Mouse (Mus musculus): ENCODE data around the gene Ptrh2. TPM values are rescaled to one million over a fixed set of nuclear protein-coding genes. Genes with fewer than 3 reads are reported as not detected.

The Ptrh2 gene
- total RNA-seq, 1 experiment: 16.6 TPM

GRCm38 (mm10) chr11:86668169-86668568 is 15.6 kb upstream of the Ptrh2 start:
- in situ Hi-C loops (cut with MboI; ENCODE audit: low sequenced_read_pairs in 2 of 2, unreplicated experiment in 2 of 2): no loop called here
- Histone ChIP-seq H3K4me1 (ENCODE audit: control insufficient read depth in 2 of 2, insufficient read depth in 2 of 2, low read length in 2 of 2, poor library complexity in 1 of 2) (no peaks in the 10 kb centered on the region), H3K9me3 (ENCODE audit: control insufficient read depth, insufficient read depth, low read depth, low read length) (no peaks in the 10 kb centered on the region), H3K9ac (ENCODE audit: insufficient read depth, low read depth, low read length, poor library complexity, severe bottlenecking) (no peak overlapping the region), H3K27ac (ENCODE audit: insufficient read depth, low read depth, low read length, poor library complexity, severe bottlenecking) (no peak overlapping the region), H3K4me3 (ENCODE audit: insufficient read depth in 1 of 2, low read depth in 1 of 2, low read length in 2 of 2, poor library complexity in 1 of 2, severe bottlenecking in 1 of 2) (no peak overlapping the region), H3K36me3 (ENCODE audit: control insufficient read depth, insufficient read depth, low read length, poor library complexity, severe bottlenecking) (no peaks in the 10 kb centered on the region)
- DNase-seq (ENCODE audit: low read depth, low spot score): no peak
- TF ChIP-seq HCFC1 (IDR thresholded peaks at IDR 0.05; ENCODE audit: borderline replicate concordance, insufficient read depth, low read length) (no peak), CHD2 (IDR thresholded peaks at IDR 0.05; ENCODE audit: low read depth, low read length) (no peak), ZNF384 (IDR thresholded peaks at IDR 0.05; ENCODE audit: low read depth, low read length) (no peak), ZC3H11A (IDR thresholded peaks at IDR 0.05; ENCODE audit: borderline replicate concordance, low read depth, low read length) (no peak), MAFK (IDR thresholded peaks at IDR 0.05; ENCODE audit: insufficient read depth, low read depth, low read length) (no peak)

GRCm38 (mm10) chr11:86671041-86671675 is 12.6 kb upstream of the Ptrh2 start:
- DNase-seq (ENCODE audit: low read depth, low spot score): no peak
- Histone ChIP-seq H3K4me3 (ENCODE audit: insufficient read depth in 1 of 2, low read depth in 1 of 2, low read length in 2 of 2, poor library complexity in 1 of 2, severe bottlenecking in 1 of 2) (no peak overlapping the region), H3K36me3 (ENCODE audit: control insufficient read depth, insufficient read depth, low read length, poor library complexity, severe bottlenecking) (no peaks in the 10 kb centered on the region), H3K9ac (ENCODE audit: insufficient read depth, low read depth, low read length, poor library complexity, severe bottlenecking) (no peak overlapping the region), H3K9me3 (ENCODE audit: control insufficient read depth, insufficient read depth, low read depth, low read length) (no peaks in the 10 kb centered on the region), H3K4me1 (ENCODE audit: control insufficient read depth in 2 of 2, insufficient read depth in 2 of 2, low read length in 2 of 2, poor library complexity in 1 of 2) (no peaks in the 10 kb centered on the region), H3K27ac (ENCODE audit: insufficient read depth, low read depth, low read length, poor library complexity, severe bottlenecking) (no peak overlapping the region)
- no peak for TF ChIP-seq HCFC1 (IDR thresholded peaks at IDR 0.05; ENCODE audit: borderline replicate concordance, insufficient read depth, low read length)
- TF ChIP-seq ZNF384 (IDR thresholded peaks at IDR 0.05; ENCODE audit: low read depth, low read length): no peak
- no peak for TF ChIP-seq CHD2 (IDR thresholded peaks at IDR 0.05; ENCODE audit: low read depth, low read length)
- no peak for TF ChIP-seq MAFK (IDR thresholded peaks at IDR 0.05; ENCODE audit: insufficient read depth, low read depth, low read length)
- TF ChIP-seq ZC3H11A (IDR thresholded peaks at IDR 0.05; ENCODE audit: borderline replicate concordance, low read depth, low read length): no peak
- in situ Hi-C loops (cut with MboI; ENCODE audit: low sequenced_read_pairs in 2 of 2, unreplicated experiment in 2 of 2): no loop called here

- TF ChIP-seq HCFC1 (IDR thresholded peaks at IDR 0.05; ENCODE audit: borderline replicate concordance, insufficient read depth, low read length) (no peak), ZNF384 (IDR thresholded peaks at IDR 0.05; ENCODE audit: low read depth, low read length) (no peak), MAFK (IDR thresholded peaks at IDR 0.05; ENCODE audit: insufficient read depth, low read depth, low read length) (no peak), ZC3H11A (IDR thresholded peaks at IDR 0.05; ENCODE audit: borderline replicate concordance, low read depth, low read length) (no peak), CHD2 (IDR thresholded peaks at IDR 0.05; ENCODE audit: low read depth, low read length) (no peak)
- H3K4me3 ChIP-seq (ENCODE audit: insufficient read depth in 1 of 2, low read depth in 1 of 2, low read length in 2 of 2, poor library complexity in 1 of 2, severe bottlenecking in 1 of 2): no peak overlapping the region
- no peak for DNase-seq (ENCODE audit: low read depth, low spot score)
- in situ Hi-C loops (cut with MboI; ENCODE audit: low sequenced_read_pairs in 2 of 2, unreplicated experiment in 2 of 2): no loop called here
- H3K4me1 ChIP-seq (ENCODE audit: control insufficient read depth in 2 of 2, insufficient read depth in 2 of 2, low read length in 2 of 2, poor library complexity in 1 of 2): no peaks in the 10 kb centered on the region
- no peak overlapping the region for H3K27ac ChIP-seq (ENCODE audit: insufficient read depth, low read depth, low read length, poor library complexity, severe bottlenecking)
- no peak overlapping the region for H3K9ac ChIP-seq (ENCODE audit: insufficient read depth, low read depth, low read length, poor library complexity, severe bottlenecking)
- H3K9me3 ChIP-seq (ENCODE audit: control insufficient read depth, insufficient read depth, low read depth, low read length): no peaks in the 10 kb centered on the region
- no peaks in the 10 kb centered on the region for H3K36me3 ChIP-seq (ENCODE audit: control insufficient read depth, insufficient read depth, low read length, poor library complexity, severe bottlenecking)
Observed at GRCm38 (mm10) chr11:86672772-86673171, 11.0 kb upstream of the Ptrh2 start.

- TF ChIP-seq ZC3H11A (IDR thresholded peaks at IDR 0.05; ENCODE audit: borderline replicate concordance, low read depth, low read length) (no peak), ZNF384 (IDR thresholded peaks at IDR 0.05; ENCODE audit: low read depth, low read length) (no peak), HCFC1 (IDR thresholded peaks at IDR 0.05; ENCODE audit: borderline replicate concordance, insufficient read depth, low read length) (no peak), MAFK (IDR thresholded peaks at IDR 0.05; ENCODE audit: insufficient read depth, low read depth, low read length) (no peak), CHD2 (IDR thresholded peaks at IDR 0.05; ENCODE audit: low read depth, low read length) (no peak)
- in situ Hi-C loops (cut with MboI; ENCODE audit: low sequenced_read_pairs in 2 of 2, unreplicated experiment in 2 of 2): no loop called here
- no peak overlapping the region for H3K9ac ChIP-seq (ENCODE audit: insufficient read depth, low read depth, low read length, poor library complexity, severe bottlenecking)
- no peak overlapping the region for H3K4me3 ChIP-seq (ENCODE audit: insufficient read depth in 1 of 2, low read depth in 1 of 2, low read length in 2 of 2, poor library complexity in 1 of 2, severe bottlenecking in 1 of 2)
- H3K36me3 ChIP-seq (ENCODE audit: control insufficient read depth, insufficient read depth, low read length, poor library complexity, severe bottlenecking): no peaks in the 10 kb centered on the region
- no peak overlapping the region for H3K27ac ChIP-seq (ENCODE audit: insufficient read depth, low read depth, low read length, poor library complexity, severe bottlenecking)
- H3K4me1 ChIP-seq (ENCODE audit: control insufficient read depth in 2 of 2, insufficient read depth in 2 of 2, low read length in 2 of 2, poor library complexity in 1 of 2): no peaks in the 10 kb centered on the region
- H3K9me3 ChIP-seq (ENCODE audit: control insufficient read depth, insufficient read depth, low read depth, low read length): no peaks in the 10 kb centered on the region
- no peak for DNase-seq (ENCODE audit: low read depth, low spot score)
Observed at GRCm38 (mm10) chr11:86675520-86675919, 8.3 kb upstream of the Ptrh2 start.

All from ES-E14 (cell line).